In genomic region chr13:83742102-83742501, GRCm38 (mm10) we compare ENCODE assay signal across 14 mouse cellular contexts.
DNase-seq lines count a peak whose midpoint lies in the region; ATAC-seq and TF ChIP-seq lines count a peak whose summit lies in the region.
"Had no signal": no experiment of that assay in that cellular context is flagged by ENCODE, and none has a peak within 500 bp of the region (broad histone marks: within the 10 kb centered on the region; RNA-seq: fewer than 3 reads in every experiment).

No protein-coding gene starts in this region.

- peaks cover 6% of the 10 kb centered on the region; the same call in 1 of the 2 replicates for H3K36me3 ChIP-seq in forebrain, embryonic 11.5 days (ENCODE audit: control insufficient read depth, insufficient read depth, low read length)
- H3K36me3 ChIP-seq in forebrain, embryonic 15.5 days, result peaks cover 10% of the 10 kb centered on the region; the same call in 1 of the 2 replicates
- no peaks in the 10 kb centered on the region; the same call in 1 of the 2 replicates for H3K36me3 ChIP-seq in hindbrain, embryonic 16.5 days (ENCODE audit: control insufficient read depth, insufficient read depth, low read length)
- peaks cover 10% of the 10 kb centered on the region; the same call in 1 of the 2 replicates for H3K36me3 ChIP-seq in midbrain, postnatal 0 days (ENCODE audit: insufficient read depth, low read length)
- H3K36me3 ChIP-seq in liver, postnatal 0 days (replicated peaks; ENCODE audit: insufficient read depth, low read length), result no peaks in the 10 kb centered on the region
- H3K36me3 ChIP-seq in thymus, adult 2 months (ENCODE audit: control insufficient read depth, insufficient read depth, low read length), result no peaks in the 10 kb centered on the region
- H3K36me3 ChIP-seq: intestine, embryonic 15.5 days had no signal

- DNase-seq in forebrain, embryonic 11.5 days (ENCODE audit: low spot score), result no peak
- DNase-seq in midbrain, postnatal 0 days (ENCODE audit: low spot score), result no peak
- no peak for DNase-seq in liver, postnatal 0 days
- no peak for DNase-seq in spleen, postnatal 14 days (ENCODE audit: low spot score in 2 of 2)
- DNase-seq in thymus, adult 2 months, result no peak
- DNase-seq: adrenal gland, postnatal 36 days; gastrocnemius, adult 2 months; liver; lung, adult 2 months had no signal

- TF ChIP-seq POLR2A in thymus, adult 2 months (IDR thresholded peaks at IDR 0.05; ENCODE audit: control insufficient read depth, extremely low read depth, insufficient read depth, low read length, poor library complexity), result no peak

- no peaks in the 10 kb centered on the region for H3K27me3 ChIP-seq in forebrain, embryonic 11.5 days (ENCODE audit: control insufficient read depth, insufficient read depth, low read length)
- no peaks in the 10 kb centered on the region for H3K27me3 ChIP-seq in forebrain, embryonic 15.5 days
- H3K27me3 ChIP-seq in hindbrain, embryonic 16.5 days (replicated peaks; ENCODE audit: control insufficient read depth, insufficient read depth, low read length), result no peaks in the 10 kb centered on the region
- H3K27me3 ChIP-seq in midbrain, postnatal 0 days (ENCODE audit: insufficient read depth, low read length), result no peaks in the 10 kb centered on the region
- H3K27me3 ChIP-seq in liver, postnatal 0 days (ENCODE audit: insufficient read depth, low read length), result peaks cover 72% of the 10 kb centered on the region
- peaks cover 10% of the 10 kb centered on the region for H3K27me3 ChIP-seq in thymus, adult 2 months (ENCODE audit: control insufficient read depth, insufficient read depth, low read length)

- H3K4me1 ChIP-seq in forebrain, embryonic 11.5 days (replicated peaks; ENCODE audit: control insufficient read depth, insufficient read depth, low read length), result peaks cover 6% of the 10 kb centered on the region; the same call in 1 of the 2 replicates
- peaks cover 42% of the 10 kb centered on the region for H3K4me1 ChIP-seq in forebrain, embryonic 15.5 days
- peaks cover 13% of the 10 kb centered on the region; the same call in 1 of the 2 replicates for H3K4me1 ChIP-seq in hindbrain, embryonic 16.5 days (ENCODE audit: control insufficient read depth, insufficient read depth, low read depth, low read length)
- H3K4me1 ChIP-seq in midbrain, postnatal 0 days (ENCODE audit: insufficient read depth, low read length), result 0 out of 2 replicates have a peak, but pooled peaks cover 7% of the 10 kb centered on the region
- peaks cover 15% of the 10 kb centered on the region; the same call in 1 of the 2 replicates for H3K4me1 ChIP-seq in liver, postnatal 0 days (ENCODE audit: insufficient read depth)
- H3K4me1 ChIP-seq in thymus, adult 2 months (replicated peaks; ENCODE audit: control insufficient read depth, insufficient read depth, low read length), result peaks cover 2% of the 10 kb centered on the region; the same call in 1 of the 2 replicates

- peak overlapping the region; percentile 33; the same call in 1 of the 2 replicates for H3K9ac ChIP-seq in forebrain, embryonic 11.5 days (ENCODE audit: low read length)
- H3K9ac ChIP-seq in forebrain, embryonic 15.5 days (replicated peaks), result peak overlapping the region; percentile 50
- no peak overlapping the region; the same call in 1 of the 2 replicates for H3K9ac ChIP-seq in hindbrain, embryonic 16.5 days (ENCODE audit: low read depth, low read length)
- H3K9ac ChIP-seq in midbrain, postnatal 0 days (replicated peaks; ENCODE audit: low read length, poor library complexity, severe bottlenecking), result 0 out of 2 replicates have a peak overlapping the region, but pooled peaks have one; percentile 20
- no peak overlapping the region for H3K9ac ChIP-seq in liver, postnatal 0 days (replicated peaks)
- H3K9ac ChIP-seq: intestine, embryonic 15.5 days had no signal

- no peak for TF ChIP-seq EP300 in liver, postnatal 0 days (IDR thresholded peaks at IDR 0.05; ENCODE audit: low read depth)

- peak overlapping the region; percentile 33; the same call in 1 of the 2 replicates for H3K4me2 ChIP-seq in forebrain, embryonic 11.5 days (ENCODE audit: low read depth, low read length, severe bottlenecking)
- peak overlapping the region; percentile 70 for H3K4me2 ChIP-seq in forebrain, embryonic 15.5 days (replicated peaks)
- H3K4me2 ChIP-seq in hindbrain, embryonic 16.5 days (ENCODE audit: low read length), result peak overlapping the region; percentile 60
- H3K4me2 ChIP-seq in midbrain, postnatal 0 days (ENCODE audit: low read depth, low read length, poor library complexity, severe bottlenecking), result peak overlapping the region; percentile 82
- no peak overlapping the region for H3K4me2 ChIP-seq in liver, postnatal 0 days (ENCODE audit: low read depth, low read length)
- H3K4me2 ChIP-seq: intestine, embryonic 15.5 days had no signal

- peak overlapping the region; percentile 5; the same call in 1 of the 2 replicates for H3K4me3 ChIP-seq in forebrain, embryonic 11.5 days (ENCODE audit: low read depth, low read length)
- H3K4me3 ChIP-seq in forebrain, embryonic 15.5 days, result peak overlapping the region; percentile 61
- H3K4me3 ChIP-seq in hindbrain, embryonic 16.5 days (ENCODE audit: low read length), result peak overlapping the region; percentile 52
- peak overlapping the region; percentile 52 for H3K4me3 ChIP-seq in midbrain, postnatal 0 days (ENCODE audit: low read depth, low read length)
- H3K4me3 ChIP-seq in liver, postnatal 0 days (ENCODE audit: low read depth, low read length), result no peak overlapping the region
- no peak overlapping the region for H3K4me3 ChIP-seq in thymus, adult 2 months (ENCODE audit: control insufficient read depth, insufficient read depth, low read length)
- H3K4me3 ChIP-seq: gastrocnemius, adult 2 months; intestine, embryonic 15.5 days; myocyte had no signal

- TF ChIP-seq CTCF in midbrain, postnatal 0 days (IDR thresholded peaks at IDR 0.05), result no peak
- TF ChIP-seq CTCF in liver, postnatal 0 days (IDR thresholded peaks at IDR 0.05; ENCODE audit: low read depth), result no peak
- TF ChIP-seq CTCF in thymus, adult 2 months (IDR thresholded peaks at IDR 0.05; ENCODE audit: borderline replicate concordance, control insufficient read depth, extremely low read depth, insufficient read depth, low read length, poor library complexity), result no peak

- ATAC-seq in forebrain, embryonic 11.5 days (replicated peaks; ENCODE audit: low FRiP score), result no peak
- no peak for ATAC-seq in forebrain, embryonic 15.5 days (replicated peaks)
- no peak for ATAC-seq in hindbrain, embryonic 16.5 days
- ATAC-seq in midbrain, postnatal 0 days (ENCODE audit: low FRiP score), result no peak
- ATAC-seq in liver, postnatal 0 days, result no peak
- ATAC-seq: intestine, embryonic 15.5 days had no signal

- WGBS in forebrain, embryonic 11.5 days, result 31% methylated on average over 2 of the region's 2 CpGs
- WGBS in forebrain, embryonic 15.5 days, result 11% methylated on average over 2 of the region's 2 CpGs
- 28% methylated on average over 2 of the region's 2 CpGs for WGBS in hindbrain, embryonic 16.5 days
- 12% methylated on average over 2 of the region's 2 CpGs for WGBS in midbrain, postnatal 0 days
- 69% methylated on average over 2 of the region's 2 CpGs for WGBS in liver, postnatal 0 days (ENCODE audit: insufficient replicate concordance)
- 88% methylated on average over 2 of the region's 2 CpGs for WGBS in thymus, adult 2 months

- H3K27ac ChIP-seq in forebrain, embryonic 11.5 days (ENCODE audit: low read depth, low read length), result peak overlapping the region; percentile 99
- H3K27ac ChIP-seq in forebrain, embryonic 15.5 days (replicated peaks), result peak overlapping the region; percentile 97
- H3K27ac ChIP-seq in hindbrain, embryonic 16.5 days (ENCODE audit: low read depth, low read length), result peak overlapping the region; percentile 71
- peak overlapping the region; percentile 57 for H3K27ac ChIP-seq in midbrain, postnatal 0 days (ENCODE audit: low read depth, low read length)
- no peak overlapping the region for H3K27ac ChIP-seq in liver, postnatal 0 days (ENCODE audit: low read depth)
- H3K27ac ChIP-seq in thymus, adult 2 months (ENCODE audit: control insufficient read depth, insufficient read depth, low read length), result no peak overlapping the region
- H3K27ac ChIP-seq: gastrocnemius, adult 2 months; intestine, embryonic 15.5 days; macrophage had no signal

- no peaks in the 10 kb centered on the region for H3K9me3 ChIP-seq in forebrain, embryonic 11.5 days (ENCODE audit: control insufficient read depth, low read length)
- no peaks in the 10 kb centered on the region for H3K9me3 ChIP-seq in forebrain, embryonic 15.5 days
- H3K9me3 ChIP-seq in hindbrain, embryonic 16.5 days (ENCODE audit: control insufficient read depth, low read length), result no peaks in the 10 kb centered on the region
- no peaks in the 10 kb centered on the region for H3K9me3 ChIP-seq in midbrain, postnatal 0 days (ENCODE audit: low read length)
- H3K9me3 ChIP-seq in liver, postnatal 0 days (ENCODE audit: low read length), result no peaks in the 10 kb centered on the region
- H3K9me3 ChIP-seq: intestine, embryonic 15.5 days had no signal

Comparison
In these comparisons a context has a peak if more than half of its experiments do, and no peak if none do; other contexts are left out.
1. H3K27ac ChIP-seq: peak in forebrain, embryonic 11.5 days (single experiment), forebrain, embryonic 15.5 days (single experiment), hindbrain, embryonic 16.5 days (single experiment) and midbrain, postnatal 0 days (single experiment); none in liver, postnatal 0 days (single experiment) and thymus, adult 2 months (single experiment).
2. H3K4me3 ChIP-seq: peak in forebrain, embryonic 11.5 days (single experiment), forebrain, embryonic 15.5 days (single experiment), hindbrain, embryonic 16.5 days (single experiment) and midbrain, postnatal 0 days (single experiment); none in liver, postnatal 0 days (single experiment) and thymus, adult 2 months (single experiment).
3. H3K9ac ChIP-seq: peak in forebrain, embryonic 11.5 days (single experiment), forebrain, embryonic 15.5 days (single experiment) and midbrain, postnatal 0 days (single experiment); none in hindbrain, embryonic 16.5 days (single experiment) and liver, postnatal 0 days (single experiment).